Mouse (Mus musculus) embryonic facial prominence, embryonic 15.5 days (tissue): ENCODE results near the gene Hacl1. TPM values are rescaled to one million over a fixed set of nuclear protein-coding genes. Genes with fewer than 3 reads are reported as not detected.

Experiments
- ATAC-seq: fragments of 200-750 bp; cut with Nextera tagmentation; 2 replicates; pipeline ENCODE4 v1.8.0; 2017; ENCODE audit warnings: low read depth, moderate TSS enrichment; ENCODE audit not compliant: insufficient number of reproducible peaks, low FRiP score, low TSS enrichment
- H3K27ac ChIP-seq: fragments of 300-500 bp; sonication (generic); replicated peaks from 2 replicates; pipeline ENCODE4 v1.5.1; 2015; ENCODE audit warnings: mild to moderate bottlenecking, inconsistent platforms
- H3K27me3 ChIP-seq: fragments of 300-500 bp; sonication (generic); 2 replicates; pipeline ENCODE4 v1.6.1; 2015; ENCODE audit warnings: inconsistent platforms
- H3K36me3 ChIP-seq: fragments of 300-500 bp; sonication (generic); 2 replicates; pipeline ENCODE4 v1.6.1; 2015; ENCODE audit warnings: mild to moderate bottlenecking, inconsistent platforms
- H3K4me1 ChIP-seq: fragments of 300-500 bp; sonication (generic); 2 replicates; pipeline ENCODE4 v1.6.1; 2015; ENCODE audit warnings: inconsistent platforms
- H3K4me2 ChIP-seq: fragments of 300-500 bp; sonication (generic); replicated peaks from 2 replicates; pipeline ENCODE4 v1.6.1; 2015; ENCODE audit warnings: mild to moderate bottlenecking, inconsistent platforms
- H3K4me3 ChIP-seq: fragments of 300-500 bp; sonication (generic); replicated peaks from 2 replicates; pipeline ENCODE4 v1.5.1; 2015; ENCODE audit warnings: mild to moderate bottlenecking, inconsistent platforms
- H3K9ac ChIP-seq: fragments of 300-500 bp; sonication (generic); 2 replicates; pipeline ENCODE4 v1.6.1; 2015; ENCODE audit warnings: inconsistent platforms
- H3K9me3 ChIP-seq: fragments of 300-500 bp; sonication (generic); replicated peaks from 2 replicates; pipeline ENCODE4 v1.6.1; 2016; ENCODE audit warnings: inconsistent platforms
- WGBS: fragments of 180-500 bp; shearing (Covaris S2); methylation state at CpG from one replicate; pipeline ENCODE4 v1.1.7; 2015; 5-methylcytosine and 5-hydroxymethylcytosine counted together
- polyA plus RNA-seq: library from polyadenylated mRNA; unstranded; fragments of >200 nt; fragmentation: Nextera tagmentation; extraction: Ambion mirVana; gene quantifications from 2 replicates; pipeline ENCODE4 v1.2.1, GENCODE M21; 2015

Hacl1 gene
- polyA plus RNA-seq, 1 experiment from 2014 or later = 13.3 TPM

DNA sequence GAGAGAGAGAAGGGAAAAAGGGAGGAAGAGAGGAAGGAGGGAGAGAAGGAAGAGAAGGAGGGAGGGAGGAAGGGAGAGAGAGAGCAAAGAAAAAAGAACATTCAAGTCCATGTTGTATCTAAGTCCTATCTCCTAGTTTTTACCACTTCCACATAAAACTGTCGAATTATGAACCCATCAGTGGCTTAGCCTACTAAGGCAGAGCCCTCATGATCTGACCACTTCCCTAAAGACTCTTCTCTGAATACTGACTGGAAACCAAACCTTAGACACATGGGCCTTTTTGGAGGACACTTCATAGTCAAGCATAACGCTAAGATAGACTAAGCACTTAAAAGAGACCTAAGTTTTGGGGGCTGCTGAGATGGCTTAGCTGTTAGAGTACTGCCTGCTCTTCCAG lies 48.0 kb downstream of the Hacl1 start:
- Histone ChIP-seq H3K27ac (no peak overlapping the region), H3K9me3 (no peaks in the 10 kb centered on the region), H3K4me1 (no peaks in the 10 kb centered on the region), H3K36me3 (no peaks in the 10 kb centered on the region), H3K4me2 (no peak overlapping the region), H3K9ac (no peak overlapping the region), H3K27me3 (no peaks in the 10 kb centered on the region), H3K4me3 (no peak overlapping the region)
- WGBS = 65% methylated on average over 2 of the region's 2 CpGs
- no peak for ATAC-seq

DNA sequence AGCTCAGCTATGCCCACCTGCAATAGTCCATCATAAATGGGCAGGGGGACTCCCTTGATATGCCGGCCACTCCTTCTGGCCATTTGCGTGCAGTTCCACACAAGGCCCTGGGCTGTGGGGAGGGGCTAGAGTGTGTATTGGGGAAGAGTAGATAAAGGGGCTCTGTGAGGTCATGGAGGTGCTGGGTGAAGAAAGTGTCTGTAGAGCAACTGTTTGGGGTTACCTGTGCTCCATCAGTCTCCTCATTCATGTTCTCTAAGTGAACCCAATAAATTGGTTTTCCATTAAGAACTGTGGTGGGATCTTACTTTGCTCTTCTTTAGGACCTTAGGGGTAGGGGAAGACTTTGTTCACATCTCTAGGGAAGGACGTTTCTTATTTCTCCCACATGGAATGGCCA lies 49.8 kb downstream of the Hacl1 start, which contains the start of gene Colq:
TSS of gene Colq (minus strand) at position 101 of the 400 bp plus-strand sequence.
- no peaks in the 10 kb centered on the region for H3K9me3 ChIP-seq
- H3K4me3 ChIP-seq = no peak within 1 kb of the TSS
- ATAC-seq = no peak
- H3K27me3 ChIP-seq = no peaks in the 10 kb centered on the region
- no peaks in the 10 kb centered on the region for H3K36me3 ChIP-seq
- no peak within 1 kb of the TSS for H3K27ac ChIP-seq
- no peaks in the 10 kb centered on the region for H3K4me1 ChIP-seq
- no peak within 1 kb of the TSS for H3K9ac ChIP-seq
- H3K4me2 ChIP-seq = no peak within 1 kb of the TSS
- WGBS = 79% methylated on average over 3 of the region's 3 CpGs

DNA sequence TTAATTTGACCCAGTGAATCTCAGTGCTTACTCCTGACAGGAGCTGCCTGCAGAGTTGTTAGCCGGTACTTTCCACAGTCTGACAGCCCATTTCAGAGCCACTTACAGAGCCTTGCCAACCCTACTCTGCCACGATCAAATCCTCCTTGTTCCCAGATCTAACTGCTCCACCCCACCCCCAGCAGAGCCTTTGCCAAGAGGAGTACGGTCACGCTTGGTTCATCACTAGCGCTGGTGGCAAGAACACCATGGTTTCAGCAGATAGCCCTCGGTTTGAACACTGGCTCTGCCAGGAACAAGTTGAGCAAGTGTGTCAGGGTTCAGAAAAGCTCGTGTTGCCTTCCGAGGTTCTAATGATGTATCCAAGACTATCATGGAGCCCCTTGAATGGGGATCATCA lies 54.6 kb downstream of the Hacl1 start:
- no peak for ATAC-seq
- 75% methylated on average over 8 of the region's 8 CpGs for WGBS
- Histone ChIP-seq H3K27ac (no peak overlapping the region), H3K4me1 (no peaks in the 10 kb centered on the region), H3K27me3 (no peaks in the 10 kb centered on the region), H3K4me2 (no peak overlapping the region), H3K9ac (no peak overlapping the region), H3K4me3 (no peak overlapping the region), H3K9me3 (no peaks in the 10 kb centered on the region), H3K36me3 (no peaks in the 10 kb centered on the region)

DNA sequence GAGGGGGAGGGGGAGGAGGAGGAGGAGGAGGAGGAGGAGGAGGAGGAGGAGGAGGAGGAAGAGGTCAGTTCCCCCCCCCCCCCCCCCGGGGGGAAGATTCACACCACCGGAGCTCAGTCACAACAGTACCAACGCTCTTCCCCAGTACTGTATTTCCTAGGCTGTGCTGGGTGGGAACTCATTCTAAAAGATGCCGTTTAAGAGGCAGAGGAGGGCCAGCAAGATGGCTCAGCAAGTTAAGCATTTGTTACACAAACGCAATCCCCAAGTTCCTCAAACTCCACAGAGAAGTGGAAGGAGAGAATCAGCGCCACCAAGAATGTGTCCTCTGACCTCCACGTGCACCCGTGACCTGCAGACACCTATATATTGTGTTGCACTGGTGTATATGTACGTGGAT lies 58.0 kb downstream of the Hacl1 start:
- Histone ChIP-seq H3K4me2 (no peak overlapping the region), H3K4me3 (no peak overlapping the region), H3K27me3 (no peaks in the 10 kb centered on the region), H3K27ac (no peak overlapping the region), H3K36me3 (no peaks in the 10 kb centered on the region), H3K9me3 (no peaks in the 10 kb centered on the region), H3K4me1 (no peaks in the 10 kb centered on the region), H3K9ac (no peak overlapping the region)
- WGBS = 88% methylated on average over 7 of the region's 9 CpGs
- no peak for ATAC-seq

DNA sequence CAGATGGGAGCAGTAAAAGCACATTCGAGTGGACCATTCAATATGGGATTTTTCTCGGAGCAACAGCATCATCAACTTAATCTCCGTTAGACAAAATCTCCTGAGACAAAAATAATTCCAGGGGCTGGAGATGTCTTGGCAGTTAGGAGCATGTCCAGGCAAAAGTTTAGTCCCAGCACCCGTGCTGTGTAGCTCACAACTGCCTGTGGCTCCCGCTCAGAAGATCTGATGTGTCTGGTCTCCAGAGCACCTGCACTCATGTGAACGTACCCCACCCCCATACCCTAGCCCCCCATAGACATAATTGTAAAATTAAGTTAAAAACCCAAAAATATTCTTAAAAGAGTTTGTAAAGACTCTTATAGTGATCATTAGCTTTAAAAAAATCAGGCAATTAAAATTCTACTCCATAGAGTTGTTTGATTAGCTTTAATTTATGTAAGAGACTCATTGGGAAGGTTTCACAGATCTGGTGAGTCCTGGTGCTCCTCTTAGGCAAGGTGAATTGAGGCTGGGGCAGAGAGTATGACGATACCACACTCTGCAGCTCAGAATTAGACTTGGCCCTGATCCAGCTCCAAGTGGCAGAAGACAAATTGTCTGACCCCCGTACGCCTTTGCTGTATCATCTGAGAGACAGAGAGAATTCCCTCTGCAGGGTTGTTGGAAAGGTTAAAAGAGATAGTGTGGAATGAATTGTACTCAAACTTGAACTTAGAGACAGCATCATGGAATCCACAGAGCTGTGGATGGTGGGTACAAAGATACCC lies 62.9 kb downstream of the Hacl1 start:
- Histone ChIP-seq H3K27me3 (no peaks in the 10 kb centered on the region), H3K9ac (no peak overlapping the region), H3K4me3 (no peak overlapping the region), H3K27ac (no peak overlapping the region), H3K9me3 (no peaks in the 10 kb centered on the region), H3K4me1 (peaks cover 12% of the 10 kb centered on the region; the same call in 1 of the 2 replicates), H3K4me2 (no peak overlapping the region), H3K36me3 (no peaks in the 10 kb centered on the region)
- no peak for ATAC-seq
- WGBS = 33% methylated on average over 9 of the region's 9 CpGs

DNA sequence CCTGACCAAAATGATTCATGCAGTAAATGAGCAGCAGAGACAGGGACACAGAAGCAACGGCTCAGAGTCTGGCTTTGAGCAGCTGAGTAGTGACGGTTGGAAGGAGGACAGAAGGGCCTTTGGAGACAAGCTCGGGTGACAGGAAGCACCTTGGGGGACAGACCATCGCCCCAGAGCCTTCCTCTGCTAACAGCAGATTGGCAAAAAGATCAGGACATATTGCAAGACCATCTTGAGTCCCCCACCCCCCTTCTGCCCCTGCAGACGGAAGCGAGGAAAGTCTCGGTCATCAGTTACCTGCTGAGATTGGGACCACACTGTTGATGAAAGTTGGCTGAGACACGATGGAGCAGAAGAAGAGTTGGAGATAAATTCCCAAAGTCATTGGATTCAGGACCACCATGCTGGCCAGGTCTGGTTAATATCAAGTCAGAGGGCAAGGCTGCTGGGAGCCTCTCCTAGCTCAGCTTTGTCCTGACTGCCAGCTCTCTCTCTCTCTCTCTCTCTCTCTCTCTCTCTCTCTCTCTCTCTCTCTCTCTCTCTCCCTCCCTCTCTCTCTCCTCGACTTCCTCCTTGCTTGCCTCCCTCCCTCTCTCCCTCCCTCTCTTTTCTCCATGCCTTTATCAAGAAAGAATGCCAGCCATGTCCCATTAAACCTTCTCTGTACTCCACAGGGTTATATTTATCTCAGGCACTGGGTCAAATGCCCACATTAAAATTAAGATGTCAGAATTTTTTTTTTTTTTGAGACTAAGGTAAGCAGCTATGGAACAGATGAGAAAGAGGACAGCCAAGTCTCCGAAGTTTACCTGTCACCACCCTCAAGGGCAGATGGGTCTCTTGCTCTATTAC lies 64.0 kb downstream of the Hacl1 start:
- Histone ChIP-seq H3K36me3 (no peaks in the 10 kb centered on the region), H3K27me3 (no peaks in the 10 kb centered on the region), H3K9ac (no peak overlapping the region), H3K27ac (no peak overlapping the region), H3K4me1 (peaks cover 12% of the 10 kb centered on the region; the same call in 1 of the 2 replicates), H3K4me2 (no peak overlapping the region), H3K9me3 (no peaks in the 10 kb centered on the region), H3K4me3 (no peak overlapping the region)
- WGBS = 40% methylated on average over 10 of the region's 10 CpGs
- no peak for ATAC-seq

DNA sequence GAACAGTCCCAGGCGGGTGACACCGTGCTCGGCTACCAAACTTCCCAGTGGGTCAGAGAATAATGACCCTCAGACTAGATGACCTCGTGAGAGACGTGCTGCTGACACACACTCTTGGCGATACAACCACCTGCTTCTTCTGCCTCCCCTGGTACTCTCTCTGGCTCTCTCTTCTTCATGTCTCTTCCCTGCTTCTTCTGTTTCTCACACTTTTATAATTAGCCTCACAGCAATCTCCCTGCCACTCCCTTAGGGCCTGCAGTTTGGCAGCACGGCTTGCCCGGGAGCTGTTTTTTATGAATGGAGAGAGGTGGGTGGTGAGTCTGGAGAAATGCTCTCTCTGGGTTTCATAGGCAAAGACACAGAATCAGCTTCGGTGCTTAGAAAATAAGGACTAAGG lies 65.2 kb downstream of the Hacl1 start:
- no peak overlapping the region for H3K4me2 ChIP-seq
- ATAC-seq = no peak
- no peaks in the 10 kb centered on the region for H3K27me3 ChIP-seq
- no peak overlapping the region for H3K27ac ChIP-seq
- WGBS = 61% methylated on average over 9 of the region's 9 CpGs
- peaks cover 12% of the 10 kb centered on the region; the same call in 1 of the 2 replicates for H3K4me1 ChIP-seq
- H3K9me3 ChIP-seq = no peaks in the 10 kb centered on the region
- H3K9ac ChIP-seq = no peak overlapping the region
- H3K36me3 ChIP-seq = no peaks in the 10 kb centered on the region
- H3K4me3 ChIP-seq = no peak overlapping the region

DNA sequence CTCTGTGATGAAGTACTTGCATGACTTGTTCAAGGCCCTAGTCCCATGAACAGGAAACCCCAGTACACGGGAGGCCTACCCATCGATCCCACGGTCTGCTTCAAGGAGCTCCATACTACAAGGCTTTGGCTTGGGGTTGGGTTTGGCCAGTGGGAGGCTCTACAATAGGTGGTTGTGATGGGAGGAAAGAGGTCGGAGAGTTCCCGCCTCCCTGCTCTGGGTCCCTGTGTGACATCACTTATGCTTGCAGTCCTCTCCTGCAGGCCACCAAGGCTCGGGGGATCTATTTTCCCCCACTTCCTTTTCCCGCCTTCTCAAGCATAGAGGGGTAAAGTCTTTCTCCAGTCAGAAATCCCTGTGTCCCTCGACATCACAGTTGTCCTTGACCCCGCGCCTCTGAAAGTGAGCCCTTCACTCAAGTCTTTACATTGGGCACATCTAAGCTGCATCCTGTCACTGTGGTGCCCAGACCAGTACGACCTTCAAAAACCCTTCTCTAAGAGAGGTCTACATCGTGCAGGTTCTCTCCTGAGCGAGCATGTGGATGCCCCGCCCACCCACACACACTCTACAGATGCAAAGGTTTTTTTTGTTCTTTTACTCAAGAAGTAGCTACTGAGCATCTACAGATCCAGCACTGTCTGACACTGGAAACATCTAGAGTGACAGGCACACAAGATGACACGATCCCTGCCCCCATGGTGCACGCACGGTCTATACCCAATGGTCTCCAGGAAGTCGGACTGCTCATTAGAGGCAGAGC lies 66.0 kb downstream of the Hacl1 start:
- no peaks in the 10 kb centered on the region for H3K27me3 ChIP-seq
- no peak overlapping the region for H3K4me2 ChIP-seq
- peaks cover 12% of the 10 kb centered on the region; the same call in 1 of the 2 replicates for H3K4me1 ChIP-seq
- ATAC-seq = no peak
- H3K36me3 ChIP-seq = no peaks in the 10 kb centered on the region
- 89% methylated on average over 18 of the region's 18 CpGs for WGBS
- H3K4me3 ChIP-seq = no peak overlapping the region
- no peak overlapping the region for H3K27ac ChIP-seq
- no peaks in the 10 kb centered on the region for H3K9me3 ChIP-seq
- no peak overlapping the region for H3K9ac ChIP-seq

DNA sequence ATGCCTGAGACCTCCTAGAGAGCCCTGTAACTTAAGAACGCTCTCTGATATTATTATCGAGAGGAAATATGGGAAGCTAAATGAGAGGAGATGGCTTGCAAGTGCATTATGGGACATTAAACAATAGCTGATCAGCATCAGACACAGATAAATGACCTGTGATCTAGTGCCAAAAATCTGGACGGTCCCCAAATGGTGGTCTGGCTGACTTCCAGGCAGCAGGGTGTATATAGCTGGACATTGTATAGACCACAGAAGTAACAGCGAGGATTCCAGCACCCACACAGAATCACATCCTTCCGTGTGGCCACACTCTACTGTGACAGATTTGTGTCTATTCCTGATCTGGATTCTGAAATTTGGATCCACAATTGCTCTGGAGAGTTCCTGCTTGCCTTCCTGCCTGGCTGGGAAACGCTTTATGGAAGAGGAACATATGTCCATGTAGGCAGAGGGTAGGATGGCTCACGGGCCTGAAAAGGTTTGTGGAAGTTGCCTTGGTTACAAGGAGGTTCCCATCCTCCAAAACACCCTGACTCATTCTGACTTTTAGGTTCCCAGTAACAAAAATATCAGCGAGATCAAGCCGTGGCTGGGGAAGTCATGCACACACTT lies 68.4 kb downstream of the Hacl1 start:
- no peak overlapping the region for H3K9ac ChIP-seq
- no peak overlapping the region for H3K4me3 ChIP-seq
- H3K36me3 ChIP-seq = no peaks in the 10 kb centered on the region
- 76% methylated on average over 9 of the region's 9 CpGs for WGBS
- no peak overlapping the region for H3K27ac ChIP-seq
- H3K4me1 ChIP-seq = peaks cover 18% of the 10 kb centered on the region
- ATAC-seq = no peak
- no peaks in the 10 kb centered on the region for H3K9me3 ChIP-seq
- H3K4me2 ChIP-seq = no peak overlapping the region
- no peaks in the 10 kb centered on the region for H3K27me3 ChIP-seq

DNA sequence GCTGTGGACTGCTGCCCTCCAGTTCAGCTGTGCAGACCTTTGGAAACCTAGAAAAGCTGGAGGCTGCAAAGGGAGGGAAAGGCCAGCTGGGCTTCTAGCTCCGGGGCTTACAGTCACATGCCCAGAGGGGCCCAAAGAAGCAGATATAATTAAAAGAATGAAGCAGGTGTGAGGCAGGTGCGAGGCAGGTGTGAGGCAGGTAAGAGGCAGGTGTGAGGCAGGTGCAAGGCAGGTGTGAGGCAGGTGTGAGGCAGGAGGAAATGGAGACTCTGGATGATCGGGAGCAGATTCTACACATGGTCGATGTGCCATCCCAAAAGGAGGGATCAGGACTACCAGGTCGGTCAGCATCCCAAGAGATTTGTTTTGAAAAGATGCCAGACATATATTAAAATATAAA lies 69.7 kb downstream of the Hacl1 start:
- no peak overlapping the region for H3K4me2 ChIP-seq
- ATAC-seq = no peak
- WGBS = 79% methylated on average over 5 of the region's 5 CpGs
- no peaks in the 10 kb centered on the region for H3K9me3 ChIP-seq
- H3K4me3 ChIP-seq = no peak overlapping the region
- no peaks in the 10 kb centered on the region for H3K36me3 ChIP-seq
- H3K27ac ChIP-seq = no peak overlapping the region
- H3K27me3 ChIP-seq = no peaks in the 10 kb centered on the region
- H3K4me1 ChIP-seq = peaks cover 11% of the 10 kb centered on the region
- H3K9ac ChIP-seq = no peak overlapping the region
